Mouse (Mus musculus) E14TG2a.4 (cell line): Measurements from ENCODE around the gene BC028528.

Experiments used
- CTCF ChIP-seq: conservative IDR thresholded peaks from 2 replicates; pipeline ENCODE4 v1.5.1; 2014; ENCODE audit warnings: low read length
- NANOG ChIP-seq: IDR thresholded peaks from 2 replicates; pipeline ENCODE4 v1.6.1; 2014; ENCODE audit warnings: borderline replicate concordance, low read length, mixed read lengths
- POU5F1 ChIP-seq: IDR thresholded peaks from 2 replicates; pipeline ENCODE4 v1.6.1; 2014; ENCODE audit warnings: low read length, borderline replicate concordance

DNA sequence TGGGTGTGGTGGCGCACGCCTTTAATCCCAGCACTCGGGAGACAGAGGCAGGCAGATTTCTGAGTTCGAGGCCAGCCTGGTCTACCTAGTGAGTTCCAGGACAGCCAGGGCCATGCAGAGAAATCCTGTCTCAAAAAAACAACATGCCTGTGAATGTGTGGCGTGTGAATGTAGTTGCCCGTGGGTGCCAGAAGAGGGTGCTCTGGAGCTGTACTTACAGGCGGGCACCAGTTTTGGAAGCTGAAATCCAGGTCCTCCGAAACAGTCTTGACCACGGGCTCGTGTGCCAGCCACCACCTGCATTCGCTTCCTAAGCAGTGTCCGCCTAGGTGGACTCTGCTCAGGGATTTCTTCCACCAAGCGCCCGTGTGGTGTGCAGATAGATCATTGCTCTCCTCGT, 47.0 kb upstream of the BC028528 start:
- TF ChIP-seq CTCF (peak; percentile 79), NANOG (no peak), POU5F1 (no peak)
